In the genomic region with DNA sequence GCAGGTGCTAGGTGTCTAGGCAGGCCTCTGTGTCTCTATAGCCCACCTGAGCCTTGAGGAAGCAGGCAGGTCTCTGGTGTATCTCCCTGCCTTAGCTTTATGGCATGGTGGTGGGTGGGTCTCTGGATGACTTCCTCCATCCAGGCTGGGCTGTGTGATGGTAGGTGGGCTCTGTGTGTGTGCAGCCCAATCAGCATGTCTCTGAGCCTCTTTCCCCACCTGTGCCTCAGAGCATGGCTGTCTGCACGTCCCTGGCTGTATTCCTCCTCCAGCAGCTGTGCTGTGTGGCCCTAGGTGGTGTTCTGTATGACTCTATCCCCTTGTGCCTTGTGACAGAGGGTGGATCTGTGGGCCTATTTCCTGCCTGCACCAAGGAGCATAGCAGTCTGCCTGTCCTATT, we compare ENCODE assay signal across 20 mouse cellular contexts. TPM values are rescaled to one million over a fixed set of nuclear protein-coding genes. Genes with fewer than 3 reads are reported as not detected.
"Had no signal": no experiment of that assay in that cellular context is flagged by ENCODE, and none has a peak within 500 bp of the region (broad histone marks: within the 10 kb centered on the region; RNA-seq: fewer than 3 reads in every experiment).

Pappa2 (minus strand) TSS at position 101 of the 400 bp plus-strand sequence.

- ATAC-seq: lung, postnatal 0 days; midbrain, embryonic 13.5 days; midbrain, embryonic 15.5 days had no signal

- H3K4me3 ChIP-seq: lung, embryonic 15.5 days; midbrain, embryonic 13.5 days; midbrain, embryonic 15.5 days; neural tube, embryonic 12.5 days; stomach, embryonic 15.5 days had no signal

- H3K27me3 ChIP-seq: lung, embryonic 15.5 days; midbrain, embryonic 13.5 days; midbrain, embryonic 15.5 days; neural tube, embryonic 12.5 days; stomach, embryonic 15.5 days had no signal

- H3K36me3 ChIP-seq: lung, embryonic 15.5 days; midbrain, embryonic 13.5 days; midbrain, embryonic 15.5 days; neural tube, embryonic 12.5 days; stomach, embryonic 15.5 days had no signal

- H3K9ac ChIP-seq: liver, postnatal 0 days; lung, embryonic 15.5 days; midbrain, embryonic 13.5 days; midbrain, embryonic 15.5 days; neural tube, embryonic 12.5 days; stomach, embryonic 15.5 days had no signal

- H3K9me3 ChIP-seq: lung, embryonic 15.5 days; midbrain, embryonic 13.5 days; midbrain, embryonic 15.5 days; neural tube, embryonic 12.5 days; stomach, embryonic 15.5 days had no signal

- H3K4me1 ChIP-seq: lung, embryonic 15.5 days; midbrain, embryonic 13.5 days; midbrain, embryonic 15.5 days; neural tube, embryonic 12.5 days; stomach, embryonic 15.5 days had no signal

- DNase-seq: liver, postnatal 0 days; lung, adult 2 months; lung, postnatal 14 days; lung, postnatal 36 days; right cerebral cortex, postnatal 14 days; thymus, adult 2 months; thymus, postnatal 25 days; thymus, postnatal 4 days had no signal

- H3K27ac ChIP-seq: lung, embryonic 15.5 days; macrophage; midbrain, embryonic 13.5 days; midbrain, embryonic 15.5 days; neural tube, embryonic 12.5 days; stomach, embryonic 15.5 days; stomach, postnatal 0 days had no signal

- H3K4me2 ChIP-seq: lung, embryonic 15.5 days; midbrain, embryonic 11.5 days; midbrain, embryonic 13.5 days; midbrain, embryonic 15.5 days; neural tube, embryonic 12.5 days; stomach, embryonic 15.5 days had no signal

RNA-seq across cellular contexts. Expression of gene Pappa2, which starts in this region (rescaled TPM):
- total RNA-seq: megakaryocyte progenitor cell, adult 5-6 weeks; monocyte, adult 5-6 weeks; neutrophil, adult 5-6 weeks had no signal
